Mouse (Mus musculus) lung, adult 2 months (tissue): ENCODE measurements at regions not wholly inside any gene's neighbourhood (a gene's known extent, or its start where the extent isn't known, plus 50 kb on each side); places are given as distances from the start of the nearest gene placed in this dataset.

Experiments used
- CTCF ChIP-seq: fragments of 200-500 bp; IDR thresholded peaks from 2 replicates; pipeline ENCODE4 v1.5.1; 2011; ENCODE audit warnings: mild to moderate bottlenecking, low read length, control low read depth; ENCODE audit not compliant: insufficient read depth
- POLR2A ChIP-seq: fragments of 200-500 bp; IDR thresholded peaks from 2 replicates; pipeline ENCODE4 v1.6.1; 2011; ENCODE audit warnings: low read depth, mild to moderate bottlenecking, control low read depth, low read length, borderline replicate concordance; ENCODE audit errors: extremely low read depth

DNA sequence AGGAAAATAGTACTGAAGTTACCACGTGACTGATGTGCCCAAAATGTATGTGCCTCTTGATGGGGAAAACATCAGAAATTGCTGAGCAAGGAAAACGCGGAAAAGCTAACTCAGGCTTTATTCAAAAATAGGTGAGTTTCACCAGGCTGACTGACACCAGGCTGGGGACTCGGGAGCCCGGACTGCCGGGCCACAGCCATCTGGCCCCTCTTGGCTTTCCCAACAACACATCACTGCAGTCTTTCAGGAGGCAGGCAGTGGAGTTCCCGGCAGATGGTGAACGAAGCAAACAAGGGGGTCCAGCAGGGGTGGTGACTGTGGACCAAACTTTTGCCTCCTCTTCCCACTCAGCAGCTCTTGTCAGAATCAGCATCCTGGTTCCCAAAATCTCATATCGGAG lies 174.2 kb downstream of the Prdm2 start:
- TF ChIP-seq POLR2A (no peak), CTCF (no peak)
